Mouse (Mus musculus): Measurements from ENCODE around the gene Lrwd1.

DNA sequence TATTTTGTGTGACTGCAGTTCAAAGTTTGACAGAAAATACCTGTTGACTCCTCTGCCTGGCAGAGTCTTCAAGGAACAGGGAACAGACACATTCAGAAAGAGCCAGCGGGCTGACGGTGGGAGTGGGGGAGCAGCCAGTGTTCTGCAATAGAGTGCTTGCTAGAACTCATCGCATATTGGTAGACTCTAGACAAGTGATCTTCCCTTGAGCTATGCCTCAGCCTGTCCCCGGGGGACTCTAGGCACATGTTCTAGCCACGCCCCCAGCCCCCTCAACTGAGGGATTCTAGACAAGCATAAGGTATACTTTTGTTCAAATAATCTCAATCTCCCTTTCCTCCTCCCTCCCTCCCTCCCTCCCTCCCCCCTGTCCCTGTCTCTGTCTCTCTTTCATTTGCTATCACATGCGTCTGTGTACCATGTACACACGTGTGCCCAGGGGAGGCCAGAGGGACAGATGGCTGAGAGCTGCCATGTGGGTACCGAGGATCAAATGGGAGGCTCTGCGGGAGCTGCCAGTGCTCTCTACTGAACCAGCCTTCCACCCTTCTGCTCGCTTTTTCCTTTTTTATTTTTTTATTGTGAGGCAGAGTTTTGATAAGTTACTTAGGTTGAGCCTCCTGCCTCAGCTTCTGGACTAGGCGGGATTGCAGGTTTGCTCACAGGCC, 28.1 kb upstream of the Lrwd1 start:
- TF ChIP-seq CTCF (IDR thresholded peaks at IDR 0.05; ENCODE audit: borderline replicate concordance, insufficient read depth, low read length) (no peak), POLR2A (IDR thresholded peaks at IDR 0.05; ENCODE audit: low read depth, low read length) (no peak)

Data from embryonic fibroblast, embryonic 13.5 days (primary cell).